Mouse (Mus musculus): ENCODE measurements around the gene Cpsf6. TPM values are rescaled to one million over a fixed set of nuclear protein-coding genes. Genes with fewer than 3 reads are reported as not detected.

The Cpsf6 gene
- total RNA-seq, 2 experiments from 2014 or later, result 27.9 to 35.2 TPM

DNA sequence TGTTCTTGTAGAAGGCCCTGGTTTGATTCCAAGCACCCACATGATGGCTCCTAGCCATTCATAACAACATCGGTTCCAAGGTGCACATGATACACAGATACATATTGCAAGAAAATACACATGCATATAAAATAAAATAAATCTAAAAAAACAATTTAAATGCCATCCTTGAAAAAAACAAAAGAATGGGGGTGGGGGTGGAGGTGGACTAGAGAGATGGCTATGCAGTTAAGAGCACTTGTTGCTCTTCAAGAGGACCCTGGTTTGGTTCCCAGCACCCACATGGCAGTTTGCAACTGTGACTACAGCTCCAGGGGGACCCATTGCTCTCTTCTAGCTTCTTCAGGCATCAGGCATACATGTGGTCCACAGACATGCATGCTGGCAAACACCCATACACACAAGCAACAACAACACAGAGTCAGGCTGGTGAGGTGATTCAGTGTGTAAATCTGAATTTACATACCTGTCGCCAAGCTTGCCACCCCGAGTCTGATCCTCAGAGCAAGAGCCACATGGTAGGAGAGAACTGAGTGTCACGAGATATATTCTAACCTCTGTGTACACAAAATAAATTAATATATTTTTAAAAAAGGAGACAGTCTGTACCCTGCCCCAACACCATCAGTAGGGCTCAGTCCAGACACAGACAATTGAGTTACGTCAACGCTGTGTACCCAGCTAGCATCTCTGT is 35.7 kb upstream of the Cpsf6 start:
- intact Hi-C loops (cut with DNase I), result no loop called here
- no peak for DNase-seq (ENCODE audit: low spot score)

GRCm38 (mm10) chr10:117414726-117415125 is 34.9 kb upstream of the Cpsf6 start:
- intact Hi-C loops (cut with DNase I), result no loop called here

GRCm38 (mm10) chr10:117413562-117414527 is 34.0 kb upstream of the Cpsf6 start:
- DNase-seq (ENCODE audit: low spot score), result no peak
- intact Hi-C loops (cut with DNase I), result no loop called here

More at GRCm38 (mm10) chr10:117414726-117415125, 34.9 kb upstream of the Cpsf6 start:
- DNase-seq (ENCODE audit: low spot score), result no peak

GRCm38 (mm10) chr10:117412474-117413057 is 32.8 kb upstream of the Cpsf6 start:
- no peak for DNase-seq (ENCODE audit: low spot score)
- intact Hi-C loops (cut with DNase I), result no loop called here

DNA sequence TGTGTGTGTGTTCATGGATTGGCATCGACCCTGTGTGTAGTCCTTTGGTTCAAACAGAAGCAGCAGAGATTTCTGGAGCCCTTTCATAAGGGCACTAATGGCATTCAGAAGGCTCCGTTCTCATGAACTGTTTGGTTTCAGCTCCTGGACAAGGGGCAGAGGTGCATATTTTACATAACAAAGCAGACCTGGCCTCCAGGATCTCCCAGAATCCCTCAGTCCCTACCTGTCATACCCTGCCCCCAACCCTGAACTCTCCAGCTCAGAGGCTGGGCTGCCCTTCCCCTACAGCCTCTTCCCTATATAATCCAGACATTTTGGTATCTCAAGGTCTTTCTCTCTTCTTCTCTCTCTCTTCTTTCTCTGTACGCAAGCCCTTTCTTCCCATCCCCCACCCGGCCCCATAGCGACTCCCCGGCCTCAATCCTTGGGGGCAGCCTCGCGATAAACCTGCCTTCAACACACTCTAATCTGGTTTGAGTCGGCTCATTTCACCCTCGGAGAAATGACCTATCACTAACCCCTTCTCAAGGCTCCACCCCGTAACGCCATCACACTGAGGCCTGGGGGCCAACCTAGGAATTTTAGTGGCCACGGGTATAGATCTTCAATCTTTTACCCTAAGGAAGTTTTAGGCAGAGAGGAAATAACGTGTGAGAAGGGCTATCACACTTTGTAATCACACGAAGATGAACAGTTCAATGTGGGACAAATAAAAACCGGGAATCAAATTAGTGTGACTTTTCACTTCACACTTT is 32.1 kb upstream of the Cpsf6 start:
- DNase-seq (ENCODE audit: low spot score), result no peak

GRCm38 (mm10) chr10:117411131-117411530 is 31.3 kb upstream of the Cpsf6 start:
- intact Hi-C loops (cut with DNase I), result no loop called here
- DNase-seq (ENCODE audit: low spot score), result no peak

More for the DNA sequence above, 32.1 kb upstream of the Cpsf6 start:
- intact Hi-C loops (cut with DNase I), result no loop called here

- DNase-seq (ENCODE audit: low spot score), result no peak
- intact Hi-C loops (cut with DNase I), result no loop called here
These were observed 30.8 kb upstream of the Cpsf6 start for GRCm38 (mm10) chr10:117410481-117411048.

- intact Hi-C loops (cut with DNase I), result no loop called here
- no peak for DNase-seq (ENCODE audit: low spot score)
These were observed 29.8 kb upstream of the Cpsf6 start for GRCm38 (mm10) chr10:117409373-117410354.

- no peak for DNase-seq (ENCODE audit: low spot score)
- intact Hi-C loops (cut with DNase I), result no loop called here
These were observed 28.9 kb upstream of the Cpsf6 start for GRCm38 (mm10) chr10:117408545-117409372.

GRCm38 (mm10) chr10:117407734-117408288 is 28.0 kb upstream of the Cpsf6 start:
- DNase-seq (ENCODE audit: low spot score), result no peak
- intact Hi-C loops (cut with DNase I), result no loop called here

- intact Hi-C loops (cut with DNase I), result no loop called here
- no peak for DNase-seq (ENCODE audit: low spot score)
These were observed 27.3 kb upstream of the Cpsf6 start for GRCm38 (mm10) chr10:117406843-117407733.

- no peak for DNase-seq (ENCODE audit: low spot score)
- intact Hi-C loops (cut with DNase I), result no loop called here
These were observed 26.4 kb upstream of the Cpsf6 start for GRCm38 (mm10) chr10:117406283-117406588.

DNA sequence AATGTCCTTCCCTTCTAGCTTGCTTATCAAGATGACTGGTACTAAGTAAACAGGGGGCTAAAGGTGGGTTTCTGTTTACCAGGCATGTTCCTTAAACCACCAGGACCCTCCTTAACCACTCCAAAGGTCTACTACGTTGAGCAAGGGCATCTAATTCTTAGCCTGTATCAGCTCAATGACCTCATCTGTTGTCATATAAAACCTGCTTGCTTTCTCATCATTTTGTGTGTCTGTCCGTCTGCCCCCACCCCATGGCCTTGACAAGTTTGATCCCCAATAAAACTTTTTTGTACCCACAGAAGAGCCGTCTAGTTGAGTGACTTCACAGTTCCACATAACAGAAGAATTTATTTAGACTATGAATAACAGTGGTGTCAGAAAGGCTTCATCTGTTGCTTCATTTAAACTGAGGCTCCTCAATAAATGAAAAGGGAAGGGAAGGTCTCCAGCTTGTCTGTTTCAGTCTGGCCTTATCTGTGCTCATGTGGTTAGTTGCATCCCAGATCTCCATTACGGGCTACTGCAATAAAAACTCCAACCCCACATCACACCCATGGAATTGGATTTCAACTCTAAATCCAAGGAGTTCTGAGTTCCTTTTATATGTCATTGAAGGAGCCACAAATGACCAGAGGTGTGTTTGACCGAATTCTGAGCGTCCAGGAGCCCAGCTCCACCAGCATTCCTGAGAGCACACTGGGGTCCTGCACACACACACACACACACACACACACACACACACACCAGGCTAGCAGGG is 25.9 kb upstream of the Cpsf6 start:
- no peak for DNase-seq (ENCODE audit: low spot score)
- intact Hi-C loops (cut with DNase I), result no loop called here

- intact Hi-C loops (cut with DNase I), result no loop called here
- no peak for DNase-seq (ENCODE audit: low spot score)
These were observed 24.6 kb upstream of the Cpsf6 start for GRCm38 (mm10) chr10:117404384-117404783.

DNA sequence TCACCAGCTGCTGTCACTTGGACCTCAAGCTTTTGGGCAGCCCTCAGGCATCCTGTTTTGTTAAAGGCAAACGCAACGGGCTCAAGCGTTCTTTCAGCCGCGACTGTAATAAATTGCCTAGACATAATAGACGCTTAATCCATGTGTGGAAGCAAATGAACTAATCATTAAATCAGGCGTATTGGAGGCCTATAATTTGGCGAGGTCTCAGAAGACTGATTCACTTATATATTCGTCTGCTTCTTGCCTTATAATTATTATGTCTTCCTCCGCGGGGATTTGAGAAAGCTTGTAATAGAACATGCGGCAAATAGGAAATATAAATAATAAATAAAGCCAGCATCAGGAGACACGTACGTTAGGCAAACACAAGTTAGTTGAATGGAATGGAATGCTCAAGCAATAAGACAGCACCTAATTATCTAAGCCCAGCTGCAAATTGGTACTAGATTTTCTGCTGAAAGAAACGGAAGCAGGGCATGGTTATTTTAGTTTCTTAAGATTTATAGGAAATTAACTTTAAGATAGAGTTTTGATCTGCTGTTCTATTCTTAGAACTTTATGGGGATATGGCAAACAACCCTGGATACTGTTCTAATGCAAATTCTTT is 23.6 kb upstream of the Cpsf6 start:
- intact Hi-C loops (cut with DNase I), result no loop called here
- no peak for DNase-seq (ENCODE audit: low spot score)

All from heart, postnatal 25 days (tissue).